Mouse (Mus musculus) CH12.LX (cell line): Measurements from ENCODE around the gene Alg5. TPM values are rescaled to one million over a fixed set of nuclear protein-coding genes. Genes with fewer than 3 reads are reported as not detected.

Source experiments
- DNase-seq: peaks from one replicate; pipeline ENCODE4 v3.0.0-alpha.2; 2013; ENCODE audit errors: extremely low read depth
- H3K27ac ChIP-seq: 2 replicates; pipeline ENCODE4 v1.5.1; 2012; ENCODE audit warnings: low read depth, mild to moderate bottlenecking, control low read depth, moderate library complexity; ENCODE audit not compliant: insufficient read depth
- H3K27me3 ChIP-seq: replicated peaks from 2 replicates; pipeline ENCODE3; 2012; ENCODE audit warnings: inconsistent platforms
- H3K36me3 ChIP-seq, 2 experiments: replicated peaks in 1 of 2; 2 replicates each; pipeline versions ENCODE3 to v1.6.1; 2012; ENCODE audit warnings: inconsistent platforms in 1 of 2, low read length in 1 of 2, mild to moderate bottlenecking in 1 of 2, mixed read lengths in 1 of 2, moderate library complexity in 1 of 2; ENCODE audit not compliant: control insufficient read depth in 1 of 2, insufficient read depth in 1 of 2
- H3K4me1 ChIP-seq, 2 experiments: 2 replicates each; pipeline ENCODE4 v1.6.1; 2012; ENCODE audit warnings: inconsistent platforms in 1 of 2, moderate library complexity in 1 of 2; ENCODE audit not compliant: insufficient read depth in 2 of 2, control insufficient read depth in 1 of 2
- H3K4me2 ChIP-seq: 2 replicates; pipeline ENCODE4 v1.6.1; 2012; ENCODE audit warnings: low read depth, mild to moderate bottlenecking, control low read depth; ENCODE audit not compliant: poor library complexity, insufficient read depth, severe bottlenecking
- H3K4me3 ChIP-seq, 3 experiments: fragments of 150-350 bp in 1 of 3; sonication (generic) in 1 of 3; replicated peaks in 1 of 3; 2 replicates each; pipeline versions ENCODE3 to v1.5.1; 2011 to 2012; ENCODE audit warnings: low read depth in 2 of 3, low read length in 2 of 3, mild to moderate bottlenecking in 2 of 3, moderate library complexity in 2 of 3, control low read depth in 1 of 3, improper control_type of control experiment in 1 of 3, inconsistent platforms in 1 of 3, mixed read lengths in 1 of 3; ENCODE audit not compliant: poor library complexity in 1 of 3
- H3K79me2 ChIP-seq: replicated peaks from 2 replicates; pipeline ENCODE4 v1.6.1; 2012; ENCODE audit warnings: mild to moderate bottlenecking, moderate library complexity; ENCODE audit not compliant: control insufficient read depth, poor library complexity, insufficient read depth, severe bottlenecking; ENCODE audit errors: extremely low read depth
- H3K9ac ChIP-seq: 2 replicates; pipeline ENCODE4 v1.6.1; 2012; ENCODE audit warnings: low read depth, mild to moderate bottlenecking, control low read depth, moderate library complexity; ENCODE audit not compliant: insufficient read depth
- H3K9me3 ChIP-seq: replicated peaks from 2 replicates; pipeline ENCODE3; 2012; ENCODE audit warnings: low read length, inconsistent platforms, mixed read lengths
- BHLHE40 ChIP-seq: IDR thresholded peaks from 2 replicates; pipeline ENCODE4 v1.6.1; 2011; ENCODE audit warnings: mild to moderate bottlenecking, low read depth, low read length, improper control_type of control experiment
- CHD1 ChIP-seq: IDR thresholded peaks from 2 replicates; pipeline ENCODE4 v1.6.1; 2012; ENCODE audit warnings: low read depth, low read length, improper control_type of control experiment, inconsistent platforms
- CHD2 ChIP-seq: IDR thresholded peaks from 2 replicates; pipeline ENCODE4 v1.6.1; 2011; ENCODE audit warnings: low read length, improper control_type of control experiment
- CTCF ChIP-seq, 2 experiments: IDR thresholded peaks in 1 of 2; conservative IDR thresholded peaks in 1 of 2; 2 replicates each; pipeline ENCODE4 v1.5.1; 2011 to 2012; ENCODE audit warnings: low read depth in 2 of 2, low read length in 2 of 2, improper control_type of control experiment in 1 of 2, inconsistent platforms in 1 of 2, mild to moderate bottlenecking in 1 of 2, moderate library complexity in 1 of 2
- E2F4 ChIP-seq: IDR thresholded peaks from 2 replicates; pipeline ENCODE4 v1.6.1; 2011; ENCODE audit warnings: low read depth, low read length, improper control_type of control experiment; ENCODE audit not compliant: insufficient replicate concordance
- ELF1 ChIP-seq: IDR thresholded peaks from 2 replicates; pipeline ENCODE4 v1.6.1; 2014; ENCODE audit warnings: low read depth, mild to moderate bottlenecking, inconsistent platforms, low read length, improper control_type of control experiment
- EP300 ChIP-seq: IDR thresholded peaks from 2 replicates; pipeline ENCODE4 v1.6.1; 2011; ENCODE audit warnings: low read length, improper control_type of control experiment
- ETS1 ChIP-seq: conservative IDR thresholded peaks from 2 replicates; pipeline ENCODE4 v1.6.1; 2012; ENCODE audit warnings: low read depth, mild to moderate bottlenecking, inconsistent platforms, low read length, improper control_type of control experiment, moderate library complexity
- GABPA ChIP-seq: IDR thresholded peaks from 2 replicates; pipeline ENCODE4 v1.6.1; 2012; ENCODE audit warnings: low read depth, low read length, improper control_type of control experiment, inconsistent platforms; ENCODE audit not compliant: insufficient replicate concordance
- HCFC1 ChIP-seq: IDR thresholded peaks from 2 replicates; pipeline ENCODE4 v1.6.1; 2012; ENCODE audit warnings: low read depth, mild to moderate bottlenecking, inconsistent platforms, low read length, improper control_type of control experiment
- IRF4 ChIP-seq: IDR thresholded peaks from 2 replicates; pipeline ENCODE4 v1.6.1; 2014; ENCODE audit warnings: low read depth, mild to moderate bottlenecking, inconsistent platforms, low read length, improper control_type of control experiment
- JUN ChIP-seq: IDR thresholded peaks from 2 replicates; pipeline ENCODE4 v1.6.1; 2011; ENCODE audit warnings: low read depth, mild to moderate bottlenecking, low read length, improper control_type of control experiment, moderate library complexity; ENCODE audit not compliant: insufficient read depth
- JUND ChIP-seq: conservative IDR thresholded peaks from 2 replicates; pipeline ENCODE4 v1.6.1; 2011; ENCODE audit warnings: low read depth, low read length, improper control_type of control experiment
- KAT2A ChIP-seq: IDR thresholded peaks from 2 replicates; pipeline ENCODE4 v1.6.1; 2012; ENCODE audit warnings: low read length, improper control_type of control experiment, inconsistent platforms; ENCODE audit not compliant: insufficient replicate concordance
- MAFK ChIP-seq: IDR thresholded peaks from 2 replicates; pipeline ENCODE4 v1.6.1; 2011; ENCODE audit warnings: low read length, improper control_type of control experiment; ENCODE audit not compliant: insufficient replicate concordance
- MAX ChIP-seq: IDR thresholded peaks from 2 replicates; pipeline ENCODE4 v1.6.1; 2011; ENCODE audit warnings: low read length, improper control_type of control experiment
- MAZ ChIP-seq: IDR thresholded peaks from 2 replicates; pipeline ENCODE4 v1.6.1; 2012; ENCODE audit warnings: low read depth, mild to moderate bottlenecking, inconsistent platforms, low read length, improper control_type of control experiment, moderate library complexity
- MEF2A ChIP-seq: IDR thresholded peaks from 2 replicates; pipeline ENCODE4 v1.6.1; 2014; ENCODE audit warnings: low read depth, mild to moderate bottlenecking, inconsistent platforms, low read length, improper control_type of control experiment, borderline replicate concordance
- MXI1 ChIP-seq: IDR thresholded peaks from 2 replicates; pipeline ENCODE4 v1.6.1; 2011; ENCODE audit warnings: mild to moderate bottlenecking, low read depth, low read length, improper control_type of control experiment
- MYC ChIP-seq: IDR thresholded peaks from 2 replicates; pipeline ENCODE4 v1.6.1; 2011; ENCODE audit warnings: low read depth, mild to moderate bottlenecking, improper control_type of control experiment, low read length
- NELFE ChIP-seq: IDR thresholded peaks from 2 replicates; pipeline ENCODE4 v1.6.1; 2011; ENCODE audit warnings: low read depth, low read length, improper control_type of control experiment
- NRF1 ChIP-seq: IDR thresholded peaks from 2 replicates; pipeline ENCODE4 v1.6.1; 2014; ENCODE audit warnings: low read depth, mild to moderate bottlenecking, inconsistent platforms, low read length, improper control_type of control experiment, moderate library complexity
- PAX5 ChIP-seq: IDR thresholded peaks from 2 replicates; pipeline ENCODE4 v1.6.1; 2012; ENCODE audit warnings: low read length, inconsistent platforms, mixed read lengths
- POLR2A ChIP-seq: IDR thresholded peaks from 2 replicates; pipeline ENCODE4 v1.6.1; 2011; ENCODE audit warnings: low read depth, mild to moderate bottlenecking, improper control_type of control experiment, low read length
- POLR2AphosphoS2 ChIP-seq: IDR thresholded peaks from 2 replicates; pipeline ENCODE4 v1.6.1; 2011; ENCODE audit warnings: low read depth, low read length, improper control_type of control experiment
- RAD21 ChIP-seq: IDR thresholded peaks from 2 replicates; pipeline ENCODE4 v1.6.1; 2011; ENCODE audit warnings: low read depth, mild to moderate bottlenecking, low read length, improper control_type of control experiment, moderate library complexity
- RCOR1 ChIP-seq: conservative IDR thresholded peaks from 2 replicates; pipeline ENCODE4 v1.6.1; 2012; ENCODE audit warnings: low read depth, mild to moderate bottlenecking, inconsistent platforms, low read length, improper control_type of control experiment
- SIN3A ChIP-seq: IDR thresholded peaks from 2 replicates; pipeline ENCODE4 v1.6.1; 2012; ENCODE audit warnings: low read length, improper control_type of control experiment, inconsistent platforms
- SMC3 ChIP-seq: IDR thresholded peaks from 2 replicates; pipeline ENCODE4 v1.6.1; 2011; ENCODE audit warnings: low read depth, low read length, improper control_type of control experiment
- TBP ChIP-seq: conservative IDR thresholded peaks from 2 replicates; pipeline ENCODE4 v1.6.1; 2011; ENCODE audit warnings: low read depth, low read length, improper control_type of control experiment
- TCF12 ChIP-seq: IDR thresholded peaks from 2 replicates; pipeline ENCODE4 v1.6.1; 2014; ENCODE audit warnings: low read depth, mild to moderate bottlenecking, inconsistent platforms, low read length, improper control_type of control experiment
- UBTF ChIP-seq: IDR thresholded peaks from 2 replicates; pipeline ENCODE4 v1.6.1; 2012; ENCODE audit warnings: low read depth, mild to moderate bottlenecking, inconsistent platforms, low read length, improper control_type of control experiment, moderate library complexity
- USF1 ChIP-seq: IDR thresholded peaks from 2 replicates; pipeline ENCODE4 v1.6.1; 2014; ENCODE audit warnings: low read depth, mild to moderate bottlenecking, inconsistent platforms, low read length, improper control_type of control experiment
- USF2 ChIP-seq: conservative IDR thresholded peaks from 2 replicates; pipeline ENCODE4 v1.6.1; 2011; ENCODE audit warnings: low read depth, low read length, improper control_type of control experiment
- ZC3H11A ChIP-seq: IDR thresholded peaks from 2 replicates; pipeline ENCODE4 v1.6.1; 2012; ENCODE audit warnings: low read depth, mild to moderate bottlenecking, inconsistent platforms, low read length, improper control_type of control experiment
- ZKSCAN1 ChIP-seq: IDR thresholded peaks from 2 replicates; pipeline ENCODE4 v1.6.1; 2012; ENCODE audit warnings: low read depth, inconsistent platforms, low read length, improper control_type of control experiment, borderline replicate concordance
- ZMIZ1 ChIP-seq: IDR thresholded peaks from 2 replicates; pipeline ENCODE4 v1.6.1; 2012; ENCODE audit warnings: low read depth, mild to moderate bottlenecking, inconsistent platforms, low read length, improper control_type of control experiment
- ZNF384 ChIP-seq: IDR thresholded peaks from 2 replicates; pipeline ENCODE4 v1.6.1; 2012; ENCODE audit warnings: low read depth, low read length, improper control_type of control experiment, inconsistent platforms
- dilution Hi-C: fragments of 300-500 bp; cut with MboI; formaldehyde crosslinking; loops from 2 replicates; pipeline ENCODE4 v1.14.3; 2020; ENCODE audit warnings: low sequenced_read_pairs; ENCODE audit not compliant: extremely low pct_unique_long_range_greater_than_20kb, extremely low pct_ligation_motif_present
- in situ Hi-C: fragments of 300-500 bp; cut with MboI; formaldehyde crosslinking; loops from 3 replicates; pipeline ENCODE4 v1.14.3; 2019; ENCODE audit warnings: low sequenced_read_pairs, low pct_ligation_motif_present, low pct_unique_long_range_greater_than_20kb, mixed read lengths
- polyA plus RNA-seq: library from polyadenylated mRNA; unstranded; fragments of >175 nt; gene quantifications from 2 replicates; pipeline ENCODE4 v1.2.1, GENCODE M21; 2012; ENCODE audit warnings: low read depth; ENCODE audit not compliant: insufficient read length
- total RNA-seq, 2 experiments: library from RNA; depleted of rRNA; stranded (reverse); fragments of 300-350 nt in 1 of 2; fragments of >200 nt in 1 of 2; gene quantifications; 2 replicates each; pipeline ENCODE4 v1.2.3; 2012 to 2014

Alg5 gene
- total and polyA plus RNA-seq, 3 experiments: 33.9 to 52.0 (median 48.0) TPM

GRCm38 (mm10) chr3:54708972-54709371 is 26.4 kb upstream of the Alg5 start:
- TF ChIP-seq ELF1: peak; percentile 70
- TF ChIP-seq CHD1: no peak
- peak; percentile 76; the same call in 1 of the 2 replicates for TF ChIP-seq MXI1
- no peak; the same call in 1 of the 2 replicates for TF ChIP-seq POLR2A
- TF ChIP-seq RAD21: no peak
- TF ChIP-seq TCF12: no peak; the same call in 1 of the 2 replicates
- TF ChIP-seq KAT2A: no peak
- no peak for TF ChIP-seq HCFC1
- peak; percentile 73 for TF ChIP-seq IRF4
- TF ChIP-seq CTCF (conservative IDR thresholded peaks at IDR 0.05 in 1 of 2, IDR thresholded peaks at IDR 0.05 in 1 of 2; ENCODE audit: low read depth in 2 of 2, low read length in 2 of 2): no peak
- TF ChIP-seq ZMIZ1: no peak
- TF ChIP-seq MEF2A: peak; percentile 49
- TF ChIP-seq ZC3H11A: no peak
- TF ChIP-seq USF2: no peak
- peak; percentile 40; the same call in 1 of the 2 replicates for TF ChIP-seq CHD2
- TF ChIP-seq NRF1: no peak
- no peak for TF ChIP-seq MAZ
- TF ChIP-seq UBTF: no peak
- TF ChIP-seq SMC3: no peak
- no peak for TF ChIP-seq MAFK
- peak; percentile 79 for TF ChIP-seq EP300
- TF ChIP-seq TBP: no peak
- TF ChIP-seq ETS1: peak; percentile 96
- peak; percentile 94 for TF ChIP-seq JUN
- no peak for TF ChIP-seq ZKSCAN1
- TF ChIP-seq ZNF384: no peak
- TF ChIP-seq NELFE: no peak
- peak; percentile 93 for TF ChIP-seq SIN3A
- peak; percentile 59 for TF ChIP-seq BHLHE40
- no peak for TF ChIP-seq RCOR1
- no peak for TF ChIP-seq USF1
- TF ChIP-seq MAX: peak; percentile 9; the same call in 1 of the 2 replicates
- no peak for TF ChIP-seq GABPA
- no peak for TF ChIP-seq PAX5
- TF ChIP-seq JUND: peak; percentile 89
- no peak for TF ChIP-seq POLR2AphosphoS2
- TF ChIP-seq E2F4: no peak
- peak; percentile 56; the same call in 1 of the 2 replicates for TF ChIP-seq MYC
- dilution Hi-C loops (no loop called here), in situ Hi-C loops (no loop called here)
- Histone ChIP-seq H3K27ac (peak overlapping the region; percentile 77), H3K27me3 (no peaks in the 10 kb centered on the region), H3K4me2 (peak overlapping the region; percentile 47), H3K4me1 (peaks cover 3 to 22% of the 10 kb centered on the region in 2 experiments; a peak in 3 of 4 replicates), H3K9ac (0 out of 2 replicates have a peak overlapping the region, but pooled peaks have one; percentile 7), H3K9me3 (no peaks in the 10 kb centered on the region), H3K79me2 (0 out of 2 replicates have a peak, but pooled peaks cover 12% of the 10 kb centered on the region), H3K36me3 (peaks cover 59 to 86% of the 10 kb centered on the region in 2 experiments), H3K4me3 (no peak overlapping the region)
- peak; percentile 89 for DNase-seq
